In the genomic region with DNA sequence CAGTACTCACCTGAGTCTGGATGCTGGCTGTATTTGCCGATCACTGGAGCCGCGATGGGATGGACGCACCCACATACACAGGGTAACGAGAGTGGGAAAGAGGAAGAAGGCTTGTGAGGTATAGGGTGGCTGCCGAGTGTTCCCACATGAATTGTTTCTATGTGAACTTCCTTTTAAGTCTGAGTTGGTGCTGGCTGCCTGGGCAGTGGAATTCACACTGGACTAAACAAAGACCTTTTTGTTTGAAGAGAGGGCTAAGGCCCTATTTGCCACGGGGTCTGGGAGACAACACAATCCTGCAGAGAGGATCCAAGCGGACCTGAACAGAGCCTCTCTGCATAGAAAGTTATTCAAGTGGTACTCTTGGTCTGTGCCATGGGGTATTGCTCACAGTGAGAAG, we compare ENCODE assay signal across 13 mouse cellular contexts. TPM values are rescaled to one million over a fixed set of nuclear protein-coding genes. Genes with fewer than 3 reads are reported as not detected.
DNase-seq lines count a peak whose midpoint lies in the region; ATAC-seq and TF ChIP-seq lines count a peak whose summit lies in the region.
"Had no signal": no experiment of that assay in that cellular context is flagged by ENCODE, and none has a peak within 500 bp of the region (broad histone marks: within the 10 kb centered on the region; RNA-seq: fewer than 3 reads in every experiment).

No protein-coding gene starts in this region.

- H3K4me3 ChIP-seq in hindbrain, embryonic 10.5 days: no peak overlapping the region
- H3K4me3 ChIP-seq in hindbrain, embryonic 14.5 days (replicated peaks; ENCODE audit: low read length): no peak overlapping the region
- H3K4me3 ChIP-seq in hindbrain, embryonic 12.5 days: no peak overlapping the region
- no peak overlapping the region for H3K4me3 ChIP-seq in midbrain, postnatal 0 days (ENCODE audit: low read depth, low read length)
- H3K4me3 ChIP-seq: embryonic facial prominence, embryonic 13.5 days; heart, embryonic 15.5 days; limb, embryonic 13.5 days had no signal

- 43% methylated on average over 8 of the region's 8 CpGs for WGBS in hindbrain, embryonic 10.5 days
- 42% methylated on average over 8 of the region's 8 CpGs for WGBS in hindbrain, embryonic 14.5 days
- 41% methylated on average over 8 of the region's 8 CpGs for WGBS in hindbrain, embryonic 12.5 days
- WGBS in midbrain, postnatal 0 days: 40% methylated on average over 8 of the region's 8 CpGs

- H3K9ac ChIP-seq in hindbrain, embryonic 14.5 days: no peak overlapping the region
- no peak overlapping the region for H3K9ac ChIP-seq in hindbrain, embryonic 12.5 days
- H3K9ac ChIP-seq in midbrain, postnatal 0 days (replicated peaks; ENCODE audit: low read length, poor library complexity, severe bottlenecking): no peak overlapping the region
- H3K9ac ChIP-seq: embryonic facial prominence, embryonic 13.5 days; heart, embryonic 15.5 days; limb, embryonic 13.5 days; lung, embryonic 14.5 days had no signal

- H3K27ac ChIP-seq in hindbrain, embryonic 10.5 days: peak overlapping the region; percentile 80
- H3K27ac ChIP-seq in hindbrain, embryonic 14.5 days: no peak overlapping the region
- H3K27ac ChIP-seq in hindbrain, embryonic 12.5 days: peak overlapping the region; percentile 25; the same call in 1 of the 2 replicates
- H3K27ac ChIP-seq in midbrain, postnatal 0 days (ENCODE audit: low read depth, low read length): no peak overlapping the region
- H3K27ac ChIP-seq: embryonic facial prominence, embryonic 13.5 days; heart, embryonic 15.5 days; limb, embryonic 13.5 days had no signal

- H3K36me3 ChIP-seq in hindbrain, embryonic 10.5 days: peaks cover 78% of the 10 kb centered on the region
- peaks cover 33% of the 10 kb centered on the region for H3K36me3 ChIP-seq in hindbrain, embryonic 14.5 days (replicated peaks; ENCODE audit: control insufficient read depth, insufficient read depth)
- peaks cover 46% of the 10 kb centered on the region for H3K36me3 ChIP-seq in hindbrain, embryonic 12.5 days
- H3K36me3 ChIP-seq in midbrain, postnatal 0 days (ENCODE audit: insufficient read depth, low read length): peaks cover 37% of the 10 kb centered on the region
- H3K36me3 ChIP-seq: heart, embryonic 15.5 days had no signal

- H3K9me3 ChIP-seq in hindbrain, embryonic 10.5 days: no peaks in the 10 kb centered on the region
- no peaks in the 10 kb centered on the region for H3K9me3 ChIP-seq in hindbrain, embryonic 14.5 days (ENCODE audit: control insufficient read depth, low read length)
- no peaks in the 10 kb centered on the region for H3K9me3 ChIP-seq in hindbrain, embryonic 12.5 days (replicated peaks)
- H3K9me3 ChIP-seq in midbrain, postnatal 0 days (ENCODE audit: low read length): no peaks in the 10 kb centered on the region
- H3K9me3 ChIP-seq: embryonic facial prominence, embryonic 13.5 days; heart, embryonic 15.5 days; limb, embryonic 13.5 days had no signal

- no peak for DNase-seq in hindbrain, embryonic 10.5 days (ENCODE audit: low spot score)
- no peak for DNase-seq in hindbrain, embryonic 14.5 days (ENCODE audit: low spot score)
- peak; percentile 8 for DNase-seq in embryo, embryonic 9.5 days (ENCODE audit: extremely low spot score)
- peak; percentile 21 for DNase-seq in midbrain, postnatal 0 days (ENCODE audit: low spot score)
- DNase-seq in testis, postnatal 14 days (ENCODE audit: low spot score): no peak
- no peak for DNase-seq in urinary bladder, postnatal 14 days (ENCODE audit: low spot score)
- DNase-seq: lung, embryonic 14.5 days; right cerebral cortex, postnatal 14 days had no signal

- peaks cover 23% of the 10 kb centered on the region for H3K4me1 ChIP-seq in hindbrain, embryonic 10.5 days (replicated peaks)
- H3K4me1 ChIP-seq in hindbrain, embryonic 14.5 days (replicated peaks; ENCODE audit: control insufficient read depth, insufficient read depth, low read length): no peaks in the 10 kb centered on the region
- H3K4me1 ChIP-seq in hindbrain, embryonic 12.5 days: peaks cover 15% of the 10 kb centered on the region
- H3K4me1 ChIP-seq in midbrain, postnatal 0 days (ENCODE audit: insufficient read depth, low read length): no peaks in the 10 kb centered on the region

- no peak for ATAC-seq in hindbrain, embryonic 14.5 days (ENCODE audit: low FRiP score)
- ATAC-seq in hindbrain, embryonic 12.5 days (ENCODE audit: low FRiP score): peak; percentile 35; the same call in 1 of the 2 replicates
- ATAC-seq in midbrain, postnatal 0 days (ENCODE audit: low FRiP score): no peak
- ATAC-seq in megakaryocyte-erythroid progenitor cell, adult 5-6 weeks (replicated peaks; ENCODE audit: low FRiP score, low TSS enrichment, poor library complexity, severe bottlenecking): no peak

- no peaks in the 10 kb centered on the region for H3K27me3 ChIP-seq in hindbrain, embryonic 10.5 days (ENCODE audit: insufficient read depth, poor library complexity, severe bottlenecking)
- no peaks in the 10 kb centered on the region for H3K27me3 ChIP-seq in hindbrain, embryonic 14.5 days (ENCODE audit: control insufficient read depth, insufficient read depth, low read length)
- no peaks in the 10 kb centered on the region; the same call in 1 of the 2 replicates for H3K27me3 ChIP-seq in hindbrain, embryonic 12.5 days
- H3K27me3 ChIP-seq in midbrain, postnatal 0 days (ENCODE audit: insufficient read depth, low read length): no peaks in the 10 kb centered on the region
- H3K27me3 ChIP-seq: embryonic facial prominence, embryonic 13.5 days; heart, embryonic 15.5 days; limb, embryonic 13.5 days had no signal

- no peak for TF ChIP-seq CTCF in midbrain, postnatal 0 days (IDR thresholded peaks at IDR 0.05)

- no peak overlapping the region for H3K4me2 ChIP-seq in hindbrain, embryonic 14.5 days (replicated peaks)
- no peak overlapping the region for H3K4me2 ChIP-seq in hindbrain, embryonic 12.5 days (replicated peaks)
- H3K4me2 ChIP-seq in midbrain, postnatal 0 days (ENCODE audit: low read depth, low read length, poor library complexity, severe bottlenecking): no peak overlapping the region
- H3K4me2 ChIP-seq: embryonic facial prominence, embryonic 13.5 days; heart, embryonic 15.5 days; limb, embryonic 13.5 days; lung, embryonic 14.5 days had no signal

RNA-seq across cellular contexts. Expression of a gene that starts 30.6 kb away (rescaled TPM):
- 115 and 116 TPM in 2 replicates for polyA plus RNA-seq in hindbrain, embryonic 10.5 days (2016; fragmentation: Nextera tagmentation; extraction: Ambion mirVana)
- polyA plus RNA-seq in hindbrain, embryonic 14.5 days (2014; fragmentation: Nextera tagmentation; extraction: Ambion mirVana): 73.3 and 87.0 TPM in 2 replicates
- polyA plus RNA-seq in hindbrain, embryonic 12.5 days (2016; fragmentation: Nextera tagmentation; extraction: Ambion mirVana): 80.5 and 93.8 TPM in 2 replicates
- 36.5 and 99.5 TPM in 2 replicates for total RNA-seq in midbrain, postnatal 0 days (2014; rRNA removed)
- polyA plus RNA-seq in midbrain, postnatal 0 days (2015; fragmentation: Nextera tagmentation; extraction: Ambion mirVana): 82.0 and 87.7 TPM in 2 replicates
- total RNA-seq in megakaryocyte-erythroid progenitor cell, adult 5-6 weeks (2014; fragmentation: Nextera tagmentation): 53.4 and 73.9 TPM in 2 replicates
- 145 and 217 TPM in 2 replicates for total RNA-seq in megakaryocyte-erythroid progenitor cell, adult 5-6 weeks (2017)

Comparison
In these comparisons a context has a peak if more than half of its experiments do, and no peak if none do; other contexts are left out.
1. H3K27ac ChIP-seq: peak in hindbrain, embryonic 10.5 days (single experiment) and hindbrain, embryonic 12.5 days (single experiment); none in hindbrain, embryonic 14.5 days (single experiment) and midbrain, postnatal 0 days (single experiment).
2. DNase-seq: peak in embryo, embryonic 9.5 days (single experiment) and midbrain, postnatal 0 days (single experiment); none in hindbrain, embryonic 10.5 days (single experiment), hindbrain, embryonic 14.5 days (single experiment), testis, postnatal 14 days (single experiment) and urinary bladder, postnatal 14 days (single experiment).